28 mouse cellular contexts compared by ENCODE assay signal in the genomic region with DNA sequence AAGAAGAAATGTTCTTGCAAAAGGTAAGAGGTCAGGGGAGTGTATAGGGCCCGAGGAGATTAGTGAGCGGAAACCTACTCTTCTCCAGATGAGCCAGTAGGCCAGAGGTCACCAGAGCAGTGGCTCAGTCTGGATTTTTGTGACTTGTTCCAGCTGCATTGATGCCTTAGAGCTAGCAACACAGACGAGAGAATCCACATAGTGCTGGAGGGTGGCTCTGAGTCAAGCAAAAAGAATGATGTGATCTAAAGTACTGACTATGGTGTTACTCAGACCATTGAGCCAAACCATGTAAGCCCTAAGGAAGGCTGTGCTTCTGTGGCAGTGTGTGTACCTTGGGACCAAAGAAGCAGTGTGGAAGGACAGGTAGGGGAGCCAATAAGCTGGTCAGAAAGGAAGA. TPM values are rescaled to one million over a fixed set of nuclear protein-coding genes. Genes with fewer than 3 reads are reported as not detected.
DNase-seq lines count a peak whose midpoint lies in the region; ATAC-seq and TF ChIP-seq lines count a peak whose summit lies in the region.
"Had no signal": no experiment of that assay in that cellular context is flagged by ENCODE, and none has a peak within 500 bp of the region (broad histone marks: within the 10 kb centered on the region; RNA-seq: fewer than 3 reads in every experiment).

No protein-coding gene starts in this region.

- no peaks in the 10 kb centered on the region for H3K4me1 ChIP-seq in heart, embryonic 10.5 days
- H3K4me1 ChIP-seq in embryonic fibroblast, embryonic 13.5 days (ENCODE audit: control insufficient read depth, insufficient read depth, low read length), result peaks cover 8% of the 10 kb centered on the region
- H3K4me1 ChIP-seq: embryonic facial prominence, embryonic 10.5 days; embryonic facial prominence, embryonic 13.5 days; forebrain, embryonic 10.5 days; forebrain, embryonic 13.5 days; heart, embryonic 13.5 days; hindbrain, embryonic 12.5 days; hindbrain, embryonic 15.5 days had no signal

- H3K27ac ChIP-seq in heart, embryonic 10.5 days, result no peak overlapping the region
- peak overlapping the region; percentile 58 for H3K27ac ChIP-seq in embryonic fibroblast, embryonic 13.5 days (ENCODE audit: insufficient read depth, low read length)
- H3K27ac ChIP-seq: embryonic facial prominence, embryonic 10.5 days; embryonic facial prominence, embryonic 13.5 days; forebrain, embryonic 10.5 days; forebrain, embryonic 13.5 days; heart, embryonic 13.5 days; hindbrain, embryonic 12.5 days; hindbrain, embryonic 15.5 days had no signal

- H3K27me3 ChIP-seq in heart, embryonic 10.5 days (ENCODE audit: insufficient read depth, poor library complexity, severe bottlenecking), result no peaks in the 10 kb centered on the region
- H3K27me3 ChIP-seq: CH12.LX; embryonic facial prominence, embryonic 13.5 days; forebrain, embryonic 13.5 days; heart, embryonic 13.5 days; hindbrain, embryonic 12.5 days; hindbrain, embryonic 15.5 days had no signal

- no peak for TF ChIP-seq CTCF in embryonic fibroblast, embryonic 13.5 days (IDR thresholded peaks at IDR 0.05; ENCODE audit: borderline replicate concordance, insufficient read depth, low read length)

- H3K9me3 ChIP-seq in heart, embryonic 10.5 days, result no peaks in the 10 kb centered on the region
- H3K9me3 ChIP-seq: embryonic facial prominence, embryonic 10.5 days; embryonic facial prominence, embryonic 13.5 days; forebrain, embryonic 10.5 days; forebrain, embryonic 13.5 days; G1E; heart, embryonic 13.5 days; hindbrain, embryonic 12.5 days; hindbrain, embryonic 15.5 days had no signal

- TF ChIP-seq POLR2A in embryonic fibroblast, embryonic 13.5 days (IDR thresholded peaks at IDR 0.05; ENCODE audit: low read depth, low read length), result no peak

- no peak overlapping the region for H3K4me3 ChIP-seq in heart, embryonic 10.5 days
- H3K4me3 ChIP-seq in embryonic fibroblast, embryonic 13.5 days (ENCODE audit: insufficient read depth, low read length), result no peak overlapping the region
- H3K4me3 ChIP-seq: embryonic facial prominence, embryonic 10.5 days; embryonic facial prominence, embryonic 13.5 days; forebrain, embryonic 10.5 days; forebrain, embryonic 13.5 days; heart, embryonic 13.5 days; hindbrain, embryonic 12.5 days; hindbrain, embryonic 15.5 days had no signal

- DNase-seq in heart, embryonic 10.5 days (ENCODE audit: low spot score), result peak; percentile 70
- no peak for DNase-seq in heart, adult 18-20 months
- DNase-seq in NIH3T3 (ENCODE audit: low read depth), result peak; percentile 56
- DNase-seq in adrenal gland, postnatal 14 days, result no peak
- DNase-seq: adrenal gland, adult 8-10 months; adrenal gland, postnatal 36 days; cerebellum, adult 11 months; cerebellum, adult 8-10 months; cerebellum, postnatal 10 days; cerebellum, postnatal 36 days; embryo, embryonic 11 days; gastrocnemius, postnatal 10 days; gastrocnemius, postnatal 36 days; heart, postnatal 14 days; kidney, adult 2 months had no signal

- no peaks in the 10 kb centered on the region for H3K36me3 ChIP-seq in heart, embryonic 10.5 days
- H3K36me3 ChIP-seq: embryonic facial prominence, embryonic 10.5 days; embryonic facial prominence, embryonic 13.5 days; forebrain, embryonic 10.5 days; G1E; heart, embryonic 13.5 days; hindbrain, embryonic 12.5 days; hindbrain, embryonic 15.5 days had no signal

- 82% methylated on average over 3 of the region's 3 CpGs for WGBS in heart, embryonic 10.5 days

- ATAC-seq in cerebellum, adult (ENCODE audit: insufficient number of reproducible peaks, low FRiP score, low TSS enrichment), result no peak
- ATAC-seq: forebrain, embryonic 13.5 days; forebrain, embryonic 16.5 days; intestine, postnatal 0 days had no signal

RNA-seq across cellular contexts. Expression of a gene that starts 36.4 kb away (rescaled TPM):
- polyA plus RNA-seq in heart, embryonic 10.5 days (2016; fragmentation: Nextera tagmentation; extraction: Ambion mirVana), result 69.9 and 79.4 TPM in 2 replicates
- total RNA-seq in heart, adult 18-20 months (2021), result 10 to 100 TPM; 83.2 to 89.4 TPM
- polyA plus RNA-seq in embryonic fibroblast, embryonic 13.5 days (2011; ENCODE audit: insufficient read length, low read depth, missing spikeins), result 123 and 130 TPM in 2 replicates
- 62.6 and 63.0 TPM in 2 replicates for total RNA-seq in adrenal gland, postnatal 14 days (2021)

Comparison
In these comparisons a context has a peak if more than half of its experiments do, and no peak if none do; other contexts are left out.
1. DNase-seq: peak in heart, embryonic 10.5 days (single experiment) and NIH3T3 (single experiment); none in heart, adult 18-20 months (0 of 2) and adrenal gland, postnatal 14 days (single experiment).